Mouse (Mus musculus) small intestine, adult 2 months (tissue): ENCODE measurements at regions not wholly inside any gene's neighbourhood (a gene's known extent, or its start where the extent isn't known, plus 50 kb on each side); places are given as distances from the start of the nearest gene placed in this dataset.

ENCODE experiments used
- CTCF ChIP-seq: fragments of 200-500 bp; IDR thresholded peaks from 2 replicates; pipeline ENCODE4 v1.5.1; 2012; ENCODE audit warnings: low read depth, mild to moderate bottlenecking, control low read depth, inconsistent platforms, low read length, moderate library complexity, mixed read lengths; ENCODE audit not compliant: insufficient replicate concordance, insufficient read length; ENCODE audit errors: extremely low read depth
- POLR2A ChIP-seq: fragments of 200-500 bp; IDR thresholded peaks from 2 replicates; pipeline ENCODE4 v1.6.1; 2012; ENCODE audit warnings: low read depth, mild to moderate bottlenecking, control low read depth, inconsistent platforms, low read length, moderate library complexity

DNA sequence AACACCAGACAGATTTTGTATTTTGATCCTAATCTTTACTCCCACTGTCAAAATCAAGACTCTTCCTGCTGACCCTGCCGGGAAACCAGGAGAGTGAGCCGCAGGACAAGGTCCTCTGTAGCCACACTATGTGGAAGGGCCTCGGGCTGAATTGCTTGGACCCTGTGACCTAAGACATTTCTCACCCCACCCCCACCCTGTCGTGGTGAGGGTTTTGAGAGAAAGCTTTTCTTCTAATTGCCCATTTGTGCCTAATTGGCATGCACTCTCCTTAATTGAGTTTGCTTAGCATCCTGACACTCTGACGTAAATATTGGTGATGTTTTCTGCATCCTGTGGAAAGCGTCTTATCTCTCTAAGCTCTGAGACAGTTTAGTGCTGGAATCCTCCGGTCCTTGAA lies 110.2 kb downstream of the Rpl14 start:
- TF ChIP-seq CTCF, result no peak
- TF ChIP-seq POLR2A, result no peak
